Mouse (Mus musculus) hindbrain, postnatal 0 days (tissue): ENCODE results near the gene Als2cl. TPM values are rescaled to one million over a fixed set of nuclear protein-coding genes. Genes with fewer than 3 reads are reported as not detected.
A peak's percentile ranks its signal among the peaks of the same experiment; 100 is the strongest.

Experiments used
- ATAC-seq: fragments of 200-750 bp; cut with Nextera tagmentation; 2 replicates; pipeline ENCODE4 v1.8.0; 2017; ENCODE audit warnings: mild to moderate bottlenecking, moderate TSS enrichment, moderate library complexity
- DNase-seq: peaks from one replicate; pipeline ENCODE4 v3.0.0-alpha.2; 2015; ENCODE audit warnings: low spot score
- H3K27ac ChIP-seq: fragments of 300-500 bp; sonication (generic); 2 replicates; pipeline ENCODE4 v1.5.1; 2014; ENCODE audit warnings: mild to moderate bottlenecking
- H3K27me3 ChIP-seq: fragments of 300-500 bp; sonication (generic); 2 replicates; pipeline ENCODE4 v1.6.1; 2014; ENCODE audit warnings: low read length, mixed read lengths; ENCODE audit not compliant: insufficient read depth
- H3K36me3 ChIP-seq: fragments of 300-500 bp; sonication (generic); 2 replicates; pipeline ENCODE4 v1.6.1; 2014; ENCODE audit warnings: low read length, mixed read lengths; ENCODE audit not compliant: insufficient read depth
- H3K4me1 ChIP-seq: fragments of 300-500 bp; sonication (generic); 2 replicates; pipeline ENCODE4 v1.6.1; 2014; ENCODE audit warnings: antibody characterized with exemption, low read length, mixed read lengths; ENCODE audit not compliant: insufficient read depth
- H3K4me2 ChIP-seq: fragments of 300-500 bp; sonication (generic); 2 replicates; pipeline ENCODE4 v1.6.1; 2014; ENCODE audit warnings: low read depth, mild to moderate bottlenecking, low read length, moderate library complexity, mixed read lengths
- H3K4me3 ChIP-seq: fragments of 300-500 bp; sonication (generic); 2 replicates; pipeline ENCODE4 v1.5.1; 2014; ENCODE audit warnings: low read length
- H3K9ac ChIP-seq: fragments of 300-500 bp; sonication (generic); replicated peaks from 2 replicates; pipeline ENCODE4 v1.6.1; 2014; ENCODE audit warnings: mild to moderate bottlenecking, low read length, moderate library complexity, mixed read lengths
- H3K9me3 ChIP-seq: fragments of 300-500 bp; sonication (generic); 2 replicates; pipeline ENCODE4 v1.6.1; 2016; ENCODE audit warnings: low read length, mixed read lengths
- CTCF ChIP-seq: IDR thresholded peaks from 2 replicates; pipeline ENCODE4 v1.5.1; 2016; ENCODE audit warnings: antibody characterized with exemption, control low read depth, low read depth
- WGBS: fragments of 180-500 bp; shearing (Covaris S2); extraction: QIAGEN DNeasy Blood & Tissue Kit; methylation state at CpG from one replicate; pipeline ENCODE4 v1.1.7; 2014; 5-methylcytosine and 5-hydroxymethylcytosine counted together
- polyA plus RNA-seq: library from polyadenylated mRNA; unstranded; fragments of >200 nt; fragmentation: Nextera tagmentation; extraction: Ambion mirVana; gene quantifications from 2 replicates; pipeline ENCODE4 v1.2.1, GENCODE M21; 2015
- total RNA-seq: library from RNA; depleted of rRNA; stranded (reverse); fragments of >200 nt; gene quantifications from 2 replicates; pipeline ENCODE4 v1.2.3, GENCODE M21; 2014

The Als2cl gene
- total and polyA plus RNA-seq, 2 experiments from 2014 or later, result 2.2 to 16.3 TPM

- ATAC-seq (no peak), DNase-seq (no peak)
- H3K36me3 ChIP-seq, result no peaks in the 10 kb centered on the region
- no peak overlapping the region for H3K9ac ChIP-seq
- no peaks in the 10 kb centered on the region for H3K27me3 ChIP-seq
- 19% methylated on average over 18 of the region's 21 CpGs for WGBS
- H3K4me1 ChIP-seq, result no peaks in the 10 kb centered on the region
- no peak overlapping the region for H3K27ac ChIP-seq
- H3K9me3 ChIP-seq, result no peaks in the 10 kb centered on the region
- TF ChIP-seq CTCF, result peak; percentile 50
- H3K4me3 ChIP-seq, result no peak overlapping the region
- no peak overlapping the region for H3K4me2 ChIP-seq
These were observed 10.5 kb downstream of the Als2cl start for GRCm38 (mm10) chr9:110890026-110890783.

GRCm38 (mm10) chr9:110891077-110891828, 11.6 kb downstream of the Als2cl start:
- no peak for TF ChIP-seq CTCF
- ATAC-seq (no peak), DNase-seq (no peak)
- Histone ChIP-seq H3K9ac (no peak overlapping the region), H3K4me1 (0 out of 2 replicates have a peak, but pooled peaks cover 4% of the 10 kb centered on the region), H3K36me3 (no peaks in the 10 kb centered on the region), H3K27me3 (no peaks in the 10 kb centered on the region), H3K27ac (no peak overlapping the region), H3K9me3 (no peaks in the 10 kb centered on the region), H3K4me2 (no peak overlapping the region), H3K4me3 (no peak overlapping the region)
- 77% methylated on average over 12 of the region's 12 CpGs for WGBS

- no peak overlapping the region for H3K4me3 ChIP-seq
- H3K4me2 ChIP-seq, result no peak overlapping the region
- H3K4me1 ChIP-seq, result peaks cover 4% of the 10 kb centered on the region; the same call in 1 of the 2 replicates
- 78% methylated on average over 3 of the region's 3 CpGs for WGBS
- ATAC-seq, result no peak
- no peak overlapping the region for H3K27ac ChIP-seq
- no peaks in the 10 kb centered on the region for H3K27me3 ChIP-seq
- H3K9ac ChIP-seq, result no peak overlapping the region
- no peak for DNase-seq
- no peaks in the 10 kb centered on the region for H3K36me3 ChIP-seq
- no peak for TF ChIP-seq CTCF
- H3K9me3 ChIP-seq, result no peaks in the 10 kb centered on the region
These were observed 12.9 kb downstream of the Als2cl start for GRCm38 (mm10) chr9:110892552-110892951.

DNA sequence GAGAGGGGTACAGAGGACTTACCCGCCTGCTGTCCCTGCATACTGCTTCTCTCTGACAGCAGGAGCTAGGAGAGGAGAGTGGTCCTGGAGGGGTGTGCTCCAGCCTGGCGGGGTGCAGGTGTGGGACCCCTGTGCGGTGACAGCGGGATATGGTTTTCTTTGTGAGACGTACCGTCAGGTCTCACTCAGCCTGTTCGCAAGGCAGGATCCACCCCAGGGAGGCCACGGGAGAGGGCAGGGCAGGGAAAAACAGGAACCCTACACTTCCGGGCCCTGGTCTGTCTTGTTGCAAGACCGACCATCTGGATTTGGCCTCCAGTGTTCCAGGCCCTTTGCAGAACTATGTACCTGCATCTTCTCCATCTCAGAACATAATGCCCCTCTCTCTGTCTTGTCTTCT, 13.8 kb downstream of the Als2cl start:
- Histone ChIP-seq H3K27me3 (no peaks in the 10 kb centered on the region), H3K4me3 (no peak overlapping the region), H3K36me3 (no peaks in the 10 kb centered on the region), H3K9ac (no peak overlapping the region), H3K4me2 (no peak overlapping the region), H3K4me1 (peaks cover 4% of the 10 kb centered on the region; the same call in 1 of the 2 replicates), H3K27ac (no peak overlapping the region), H3K9me3 (no peaks in the 10 kb centered on the region)
- DNase-seq, result no peak
- 69% methylated on average over 10 of the region's 10 CpGs for WGBS
- ATAC-seq, result no peak
- TF ChIP-seq CTCF, result no peak

DNA sequence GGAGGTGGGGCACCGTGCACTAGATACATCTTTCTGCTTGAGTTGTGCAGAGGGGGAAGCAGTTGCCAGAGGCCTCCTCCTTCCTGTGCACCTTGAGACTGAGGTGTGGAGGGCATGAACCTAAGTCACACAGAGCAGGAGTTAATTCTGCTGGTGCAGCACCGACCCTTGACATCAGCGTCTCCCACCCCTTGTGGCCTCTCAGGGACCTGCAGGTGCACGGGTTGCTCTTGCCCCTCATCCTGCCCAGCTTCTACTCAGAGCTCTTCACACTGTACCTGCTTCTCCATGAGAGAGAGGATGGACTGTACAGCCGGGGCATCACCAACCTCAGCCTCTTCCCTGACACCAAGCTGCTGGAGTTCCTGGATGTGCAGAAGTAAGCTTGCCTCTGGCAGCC, 15.8 kb downstream of the Als2cl start:
- no peaks in the 10 kb centered on the region for H3K27me3 ChIP-seq
- ATAC-seq (no peak; the same call in 1 of the 2 replicates), DNase-seq (no peak)
- no peak overlapping the region for H3K9ac ChIP-seq
- WGBS, result 58% methylated on average over 5 of the region's 5 CpGs
- no peak overlapping the region for H3K4me2 ChIP-seq
- H3K36me3 ChIP-seq, result 0 out of 2 replicates have a peak, but pooled peaks cover 3% of the 10 kb centered on the region
- TF ChIP-seq CTCF, result no peak
- H3K4me1 ChIP-seq, result peaks cover 4% of the 10 kb centered on the region; the same call in 1 of the 2 replicates
- no peaks in the 10 kb centered on the region for H3K9me3 ChIP-seq
- no peak overlapping the region for H3K27ac ChIP-seq
- H3K4me3 ChIP-seq, result no peak overlapping the region

DNA sequence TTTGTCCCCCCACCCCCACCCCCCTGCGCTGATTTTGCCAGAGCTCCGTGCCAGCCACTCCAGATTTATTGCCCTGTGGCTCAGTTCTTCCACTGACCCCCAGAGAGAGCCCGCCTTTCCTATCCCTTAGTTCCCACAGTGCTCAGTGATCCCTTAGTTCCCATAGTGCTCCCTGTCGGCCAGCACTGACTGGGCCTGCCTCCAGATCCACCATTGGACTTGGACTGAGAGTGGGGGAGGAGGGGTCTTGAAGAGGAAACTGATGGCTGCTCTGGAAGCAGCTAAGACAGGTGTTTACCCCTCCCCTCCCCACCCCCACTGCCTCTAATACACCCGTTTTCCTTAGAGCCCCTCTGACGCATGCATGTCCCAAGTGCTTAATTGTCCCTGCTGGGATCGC, 16.3 kb downstream of the Als2cl start:
- no peak overlapping the region for H3K4me2 ChIP-seq
- no peaks in the 10 kb centered on the region for H3K9me3 ChIP-seq
- H3K4me1 ChIP-seq, result peaks cover 4% of the 10 kb centered on the region; the same call in 1 of the 2 replicates
- WGBS, result 27% methylated on average over 7 of the region's 7 CpGs
- ATAC-seq (peak; percentile 55; the same call in 1 of the 2 replicates), DNase-seq (peak; percentile 44)
- no peaks in the 10 kb centered on the region for H3K27me3 ChIP-seq
- H3K4me3 ChIP-seq, result no peak overlapping the region
- 0 out of 2 replicates have a peak, but pooled peaks cover 3% of the 10 kb centered on the region for H3K36me3 ChIP-seq
- TF ChIP-seq CTCF, result no peak
- H3K9ac ChIP-seq, result no peak overlapping the region
- H3K27ac ChIP-seq, result no peak overlapping the region
